Mouse (Mus musculus) megakaryocyte, embryonic 14.5 days (primary cell): ENCODE data around the gene 9530003J23Rik. TPM values are rescaled to one million over a fixed set of nuclear protein-coding genes. Genes with fewer than 3 reads are reported as not detected.

Experiments
- H3K27me3 ChIP-seq: replicated peaks from 2 replicates; pipeline ENCODE3; 2012; ENCODE audit warnings: inconsistent platforms
- H3K36me3 ChIP-seq: replicated peaks from 2 replicates; pipeline ENCODE3; 2012; ENCODE audit warnings: low read length, inconsistent platforms, mixed read lengths
- H3K4me1 ChIP-seq: 2 replicates; pipeline ENCODE4 v1.6.1; 2012; ENCODE audit warnings: inconsistent platforms
- H3K4me3 ChIP-seq: replicated peaks from 2 replicates; pipeline ENCODE3; 2012; ENCODE audit warnings: moderate library complexity, mild to moderate bottlenecking, inconsistent platforms
- H3K9me3 ChIP-seq: 2 replicates; pipeline ENCODE4 v1.6.1; 2012; ENCODE audit warnings: inconsistent platforms
- FLI1 ChIP-seq: IDR thresholded peaks from 2 replicates; pipeline ENCODE4 v1.6.1; 2012; ENCODE audit warnings: low read length, inconsistent platforms, mixed read lengths
- GATA1 ChIP-seq: IDR thresholded peaks from 3 replicates; pipeline ENCODE4 v1.6.1; 2012; ENCODE audit warnings: mixed read lengths, low read length, inconsistent platforms, borderline replicate concordance
- polyA plus RNA-seq: library from polyadenylated mRNA; stranded (reverse); fragments of >175 nt; gene quantifications from 2 replicates; pipeline ENCODE4 v1.2.3, GENCODE M21; 2012; ENCODE audit warnings: low replicate concordance; ENCODE audit not compliant: insufficient read depth

The 9530003J23Rik gene
- polyA plus RNA-seq, 1 experiment = not detected

- Histone ChIP-seq H3K4me1 (peaks cover 40% of the 10 kb centered on the region), H3K9me3 (no peaks in the 10 kb centered on the region), H3K36me3 (peaks cover 22% of the 10 kb centered on the region), H3K27me3 (peaks cover 7% of the 10 kb centered on the region), H3K4me3 (no peak overlapping the region)
- TF ChIP-seq GATA1 (no peak), FLI1 (no peak)
Measured at GRCm38 (mm10) chr10:117226002-117226401, 12.5 kb downstream of the 9530003J23Rik start.

DNA sequence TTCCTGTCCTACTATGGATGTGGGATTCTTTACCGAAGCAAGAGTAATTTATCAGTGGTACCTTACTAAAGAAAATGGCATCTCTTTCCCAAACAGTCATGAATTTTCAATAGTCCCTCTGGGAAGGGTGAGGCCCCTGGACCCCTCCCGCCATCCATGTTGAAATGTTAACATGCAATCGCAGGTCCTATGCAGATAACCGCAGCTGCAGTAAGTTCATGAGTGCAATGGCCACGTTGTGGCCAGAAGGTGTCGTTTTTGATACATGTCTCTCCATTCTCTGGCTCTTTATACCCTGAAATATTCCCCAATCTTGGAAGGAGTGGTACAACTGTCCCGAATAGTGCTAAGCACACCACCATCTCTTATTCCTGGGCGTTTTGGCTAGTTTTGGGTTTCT is 13.4 kb downstream of the 9530003J23Rik start:
- Histone ChIP-seq H3K4me3 (peak overlapping the region; percentile 96), H3K9me3 (no peaks in the 10 kb centered on the region), H3K4me1 (peaks cover 40% of the 10 kb centered on the region), H3K36me3 (peaks cover 31% of the 10 kb centered on the region), H3K27me3 (peaks cover 3% of the 10 kb centered on the region)
- TF ChIP-seq GATA1 = no peak
- no peak for TF ChIP-seq FLI1

DNA sequence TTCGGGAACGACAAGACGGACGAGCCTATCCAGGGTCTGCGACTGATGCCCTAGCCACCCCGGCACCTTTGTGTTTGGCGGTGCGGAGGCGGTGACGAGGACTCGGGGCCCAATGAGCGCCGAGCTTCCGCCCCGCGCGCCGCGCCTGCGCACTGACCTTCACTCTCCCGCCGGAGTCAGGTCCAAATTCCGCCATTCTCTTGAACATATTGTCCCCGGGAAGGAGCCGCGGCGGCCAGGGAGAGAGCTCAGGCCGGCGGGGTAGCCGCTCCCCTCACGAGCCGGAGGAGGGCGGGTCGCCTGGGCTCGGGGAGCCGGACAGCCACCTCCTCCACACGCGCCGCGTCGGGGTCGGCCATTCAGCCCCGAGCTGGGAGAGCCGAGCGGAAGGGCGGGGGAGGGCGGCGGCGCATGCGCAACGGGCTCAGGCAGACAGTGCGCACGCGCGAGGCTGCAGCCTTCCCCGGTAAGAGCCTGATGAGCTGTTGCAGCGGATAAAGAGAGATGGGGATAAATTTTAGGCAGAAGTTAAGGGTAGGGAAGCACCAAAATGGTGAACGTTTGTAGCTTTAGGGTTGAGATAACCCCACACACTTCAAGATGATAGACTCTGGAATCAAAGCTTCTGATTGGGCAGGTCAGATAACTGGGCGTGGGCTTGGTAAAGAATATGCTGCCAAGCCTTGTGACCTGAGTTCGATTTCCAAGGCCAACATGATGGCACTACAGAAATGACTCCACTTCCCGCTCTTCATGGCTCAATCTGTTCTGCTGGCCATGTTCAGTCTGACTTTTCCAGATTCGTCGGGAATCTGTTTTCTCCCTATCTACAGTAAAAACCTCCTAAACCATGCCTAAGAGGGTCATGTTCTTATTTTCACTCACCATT is 14.2 kb downstream of the 9530003J23Rik start, which contains the start of gene Yeats4:
TSS of gene Yeats4 (minus strand) at position 406 of the 889 bp plus-strand sequence.
- Histone ChIP-seq H3K27me3 (no peaks in the 10 kb centered on the region), H3K36me3 (peaks cover 38% of the 10 kb centered on the region), H3K9me3 (no peaks in the 10 kb centered on the region), H3K4me1 (peaks cover 40% of the 10 kb centered on the region), H3K4me3 (peak within 1 kb of the TSS; percentile 96)
- TF ChIP-seq GATA1 = no peak
- TF ChIP-seq FLI1 = no peak

DNA sequence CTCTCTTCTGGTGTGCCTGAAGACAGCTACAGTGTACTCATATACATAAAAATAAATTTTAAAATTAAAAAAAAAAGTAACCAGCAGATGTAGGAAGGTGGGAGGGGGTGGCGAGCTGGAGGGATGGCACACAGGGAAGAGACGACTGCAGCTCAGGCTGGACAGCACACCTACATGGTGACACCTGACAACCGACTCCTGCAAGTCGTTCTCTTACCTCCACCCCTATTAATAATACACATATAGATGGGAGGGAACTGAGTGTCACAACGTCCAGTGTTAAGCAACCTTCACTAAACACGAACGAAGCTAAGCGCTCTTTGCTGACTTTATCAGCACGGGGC is 14.8 kb downstream of the 9530003J23Rik start:
- TF ChIP-seq GATA1 (no peak), FLI1 (no peak)
- Histone ChIP-seq H3K4me1 (peaks cover 40% of the 10 kb centered on the region), H3K9me3 (no peaks in the 10 kb centered on the region), H3K27me3 (no peaks in the 10 kb centered on the region), H3K36me3 (peaks cover 40% of the 10 kb centered on the region), H3K4me3 (peak overlapping the region; percentile 96)

GRCm38 (mm10) chr10:117222821-117223220 is 15.7 kb downstream of the 9530003J23Rik start:
- Histone ChIP-seq H3K9me3 (no peaks in the 10 kb centered on the region), H3K4me3 (peak overlapping the region; percentile 26), H3K4me1 (peaks cover 42% of the 10 kb centered on the region), H3K36me3 (peaks cover 50% of the 10 kb centered on the region), H3K27me3 (no peaks in the 10 kb centered on the region)
- TF ChIP-seq GATA1 (no peak), FLI1 (no peak)

GRCm38 (mm10) chr10:117218351-117218750 is 20.2 kb downstream of the 9530003J23Rik start:
- no peak for TF ChIP-seq GATA1
- TF ChIP-seq FLI1 = no peak
- Histone ChIP-seq H3K36me3 (peaks cover 89% of the 10 kb centered on the region), H3K4me3 (no peak overlapping the region), H3K9me3 (no peaks in the 10 kb centered on the region), H3K27me3 (no peaks in the 10 kb centered on the region), H3K4me1 (peaks cover 40% of the 10 kb centered on the region)

DNA sequence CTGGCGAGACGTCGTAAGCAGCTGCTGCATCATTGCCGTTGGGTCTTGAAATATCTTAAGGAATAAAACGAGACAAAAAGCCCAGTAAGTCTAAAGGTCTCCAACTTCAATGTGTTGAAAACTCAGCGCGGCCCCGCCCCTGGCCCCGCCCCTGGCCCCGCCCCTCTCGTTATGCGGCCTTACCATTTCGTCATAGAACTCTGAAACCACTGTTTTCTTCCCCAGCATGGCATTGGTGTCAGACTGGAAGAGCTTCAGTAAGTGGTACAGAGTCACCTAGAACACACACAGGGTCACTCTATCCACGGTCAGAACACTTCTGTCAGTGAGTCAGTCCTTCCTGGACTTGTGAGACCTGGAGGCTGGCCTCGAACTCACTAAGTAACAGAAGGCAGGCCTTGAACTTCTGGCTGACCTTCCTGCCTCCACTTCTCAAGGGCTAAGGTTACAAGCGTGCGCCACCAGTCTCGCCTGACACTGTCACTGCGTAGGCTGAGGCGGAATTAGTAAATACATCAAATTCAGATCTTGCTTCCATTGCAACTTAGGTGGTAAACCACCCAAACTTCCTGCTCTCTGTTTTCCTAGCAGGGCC is 21.2 kb downstream of the 9530003J23Rik start:
- Histone ChIP-seq H3K9me3 (no peaks in the 10 kb centered on the region), H3K36me3 (peaks cover 88% of the 10 kb centered on the region)

GRCm38 (mm10) chr10:117216793-117217192 is 21.7 kb downstream of the 9530003J23Rik start:
- peaks cover 87% of the 10 kb centered on the region for H3K36me3 ChIP-seq
- H3K27me3 ChIP-seq = no peaks in the 10 kb centered on the region
- no peak overlapping the region for H3K4me3 ChIP-seq
- TF ChIP-seq GATA1 = no peak
- no peak for TF ChIP-seq FLI1
- H3K4me1 ChIP-seq = peaks cover 39% of the 10 kb centered on the region
- no peaks in the 10 kb centered on the region for H3K9me3 ChIP-seq

More for the DNA sequence above, 21.2 kb downstream of the 9530003J23Rik start:
- Histone ChIP-seq H3K4me1 (peaks cover 40% of the 10 kb centered on the region), H3K27me3 (no peaks in the 10 kb centered on the region), H3K4me3 (no peak overlapping the region)
- TF ChIP-seq GATA1 = no peak
- TF ChIP-seq FLI1 = no peak

DNA sequence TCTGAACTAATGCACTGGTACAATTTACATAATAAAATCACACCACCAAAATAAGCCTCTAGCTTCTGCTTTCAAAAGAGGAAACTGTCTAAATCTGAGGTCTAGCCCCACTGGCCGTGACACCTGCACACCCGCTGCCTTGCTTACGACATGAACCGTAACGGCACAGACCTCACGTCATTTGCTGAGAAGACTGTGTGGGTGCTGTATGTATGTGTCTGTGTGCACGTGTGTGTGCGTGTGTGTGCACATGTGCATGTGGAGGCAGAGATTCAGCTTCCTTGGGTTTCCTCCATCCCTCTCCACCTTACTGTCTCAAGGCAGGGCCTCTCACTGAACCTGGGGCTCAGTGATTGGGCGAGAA is 22.4 kb downstream of the 9530003J23Rik start:
- H3K9me3 ChIP-seq = 0 out of 2 replicates have a peak, but pooled peaks cover 3% of the 10 kb centered on the region
- peaks cover 35% of the 10 kb centered on the region for H3K4me1 ChIP-seq
- TF ChIP-seq GATA1 = no peak
- no peak for TF ChIP-seq FLI1
- H3K36me3 ChIP-seq = peaks cover 84% of the 10 kb centered on the region
- H3K27me3 ChIP-seq = no peaks in the 10 kb centered on the region
- peak overlapping the region; percentile 73 for H3K4me3 ChIP-seq

- Histone ChIP-seq H3K4me3 (no peak overlapping the region), H3K27me3 (no peaks in the 10 kb centered on the region), H3K4me1 (peaks cover 37% of the 10 kb centered on the region), H3K36me3 (peaks cover 78% of the 10 kb centered on the region), H3K9me3 (0 out of 2 replicates have a peak, but pooled peaks cover 3% of the 10 kb centered on the region)
- TF ChIP-seq GATA1 = no peak
- no peak for TF ChIP-seq FLI1
Measured at GRCm38 (mm10) chr10:117215409-117216131, 22.9 kb downstream of the 9530003J23Rik start.
